ENCODE assay signal across 8 mouse cellular contexts in the genomic region with DNA sequence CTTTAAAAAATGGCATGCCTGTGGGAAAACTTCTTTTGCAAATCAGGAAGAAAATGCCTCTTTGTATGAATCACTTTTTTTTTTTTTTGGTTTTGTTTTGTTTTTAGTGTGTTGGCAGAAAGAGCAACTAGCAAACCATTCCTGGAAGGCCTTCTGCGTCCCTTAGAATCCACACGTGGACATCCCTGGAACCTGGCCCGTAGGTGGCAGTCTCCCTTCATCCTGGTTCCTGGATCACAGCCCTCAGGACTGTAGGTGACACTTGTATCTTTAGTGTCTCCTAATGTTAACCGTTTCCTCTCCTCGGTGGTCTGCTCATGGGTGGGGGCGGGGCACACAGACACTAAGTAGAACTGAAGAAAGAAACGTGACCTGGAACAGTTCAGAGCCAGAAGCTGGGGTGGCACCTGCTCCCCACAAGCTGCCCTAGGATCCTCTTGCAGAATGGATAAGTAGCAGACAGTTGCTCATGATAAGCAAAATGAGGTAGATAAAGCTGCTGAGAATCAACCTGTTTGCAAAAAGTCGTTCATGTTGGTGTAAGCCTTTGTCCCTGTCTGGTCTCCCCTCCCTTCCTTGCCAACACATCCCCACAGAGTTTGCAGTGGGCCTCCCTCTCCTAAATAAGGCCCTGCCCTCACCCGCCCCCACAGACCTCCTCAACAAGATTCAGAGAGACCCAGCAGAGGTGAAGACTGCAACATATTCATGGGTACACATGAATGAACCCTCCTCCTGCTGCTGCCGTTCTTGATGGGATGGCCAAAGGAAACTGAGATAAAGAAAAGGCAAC. TPM values are rescaled to one million over a fixed set of nuclear protein-coding genes. Genes with fewer than 3 reads are reported as not detected.
DNase-seq lines count a peak whose midpoint lies in the region; ATAC-seq and TF ChIP-seq lines count a peak whose summit lies in the region.

No protein-coding gene starts in this region.

- H3K9ac ChIP-seq in forebrain, embryonic 15.5 days (replicated peaks) = no peak overlapping the region

- peak; percentile 51; the same call in 1 of the 2 replicates for TF ChIP-seq CTCF in brain, embryonic 14.5 days (IDR thresholded peaks at IDR 0.05; ENCODE audit: borderline replicate concordance, extremely low read depth, insufficient read depth, insufficient read length)
- peak; percentile 89 for TF ChIP-seq CTCF in kidney, adult 2 months (conservative IDR thresholded peaks at IDR 0.05; ENCODE audit: insufficient read depth, insufficient read length, low read depth, low read length)

- intact Hi-C loops in left cerebral cortex, postnatal 4 days (cut with DNase I) = no loop called here

- no peak overlapping the region for H3K4me2 ChIP-seq in forebrain, embryonic 15.5 days (replicated peaks)

- no peaks in the 10 kb centered on the region for H3K9me3 ChIP-seq in forebrain, embryonic 15.5 days

- peaks cover 16% of the 10 kb centered on the region for H3K4me1 ChIP-seq in forebrain, embryonic 15.5 days
- H3K4me1 ChIP-seq in kidney, adult 2 months (ENCODE audit: control insufficient read depth, insufficient read depth, low read length) = peaks cover 13% of the 10 kb centered on the region; the same call in 1 of the 2 replicates

- H3K36me3 ChIP-seq in forebrain, embryonic 15.5 days = no peaks in the 10 kb centered on the region
- no peaks in the 10 kb centered on the region for H3K36me3 ChIP-seq in kidney, adult 2 months (ENCODE audit: control insufficient read depth, insufficient read depth, low read length)

- no peak overlapping the region for H3K27ac ChIP-seq in forebrain, embryonic 15.5 days (replicated peaks)
- no peak overlapping the region for H3K27ac ChIP-seq in kidney, adult 2 months (ENCODE audit: insufficient read depth, low read depth, low read length)

- 0 out of 2 replicates have a peak, but pooled peaks have one; percentile 42 for ATAC-seq in forebrain, embryonic 15.5 days (replicated peaks)
- no peak; the same call in 1 of the 2 replicates for ATAC-seq in erythroid progenitor cell, adult 5-6 weeks (replicated peaks; ENCODE audit: low FRiP score, poor library complexity, severe bottlenecking)

- 17% methylated on average over 10 of the region's 10 CpGs for WGBS in forebrain, embryonic 15.5 days
- WGBS in kidney, adult 2 months = 34% methylated on average over 10 of the region's 10 CpGs

- TF ChIP-seq POLR2A in brain, embryonic 14.5 days (IDR thresholded peaks at IDR 0.05; ENCODE audit: borderline replicate concordance, extremely low read depth, insufficient read depth, insufficient read length, poor library complexity, severe bottlenecking) = no peak
- no peak for TF ChIP-seq POLR2A in kidney, adult 2 months (IDR thresholded peaks at IDR 0.05; ENCODE audit: low read depth, low read length)

- H3K4me3 ChIP-seq in forebrain, embryonic 15.5 days = no peak overlapping the region
- no peak overlapping the region for H3K4me3 ChIP-seq in kidney, adult 2 months (ENCODE audit: insufficient read depth, low read depth, low read length)

- DNase-seq in left cerebral cortex, postnatal 4 days = peak; percentile 72
- no peak for DNase-seq in left cerebral cortex, adult 8-10 months (ENCODE audit: low spot score in 2 of 2)
- peak; percentile 66 for DNase-seq in brain, embryonic 14.5 days (ENCODE audit: low read depth)
- DNase-seq in kidney, adult 2 months = peak; percentile 82
- DNase-seq in lung, postnatal 10 days = peak; percentile 75
- DNase-seq in testis, postnatal 10 days (ENCODE audit: low spot score) = peak; percentile 77

- no peaks in the 10 kb centered on the region for H3K27me3 ChIP-seq in forebrain, embryonic 15.5 days
- no peaks in the 10 kb centered on the region for H3K27me3 ChIP-seq in kidney, adult 2 months (replicated peaks; ENCODE audit: control insufficient read depth, insufficient read depth, low read length)

RNA-seq across cellular contexts. Expression of a gene that starts 52.6 kb away (rescaled TPM):
- total RNA-seq in left cerebral cortex, postnatal 4 days (2021) = 10 to 100 TPM; 16.5 to 18.5 TPM
- total RNA-seq in left cerebral cortex, adult 8-10 months (2022) = 10 to 100 TPM; 10.5 to 15.0 (median 12.5) TPM
- 7.8 and 10.2 TPM in 2 replicates for polyA plus RNA-seq in brain, embryonic 14.5 days (2012; rRNA removed)
- 9.0 and 11.0 TPM in 2 replicates for polyA plus RNA-seq in forebrain, embryonic 15.5 days (2015; fragmentation: Nextera tagmentation; extraction: Ambion mirVana)
- 0.24 and 0.50 TPM in 2 replicates for polyA plus RNA-seq in kidney, adult 2 months (2012; rRNA removed)
- not detected in 2 replicates for total RNA-seq in erythroid progenitor cell, adult 5-6 weeks (2015; ENCODE audit: low replicate concordance)
- not detected in 2 replicates for total RNA-seq in erythroid progenitor cell, adult 5-6 weeks (2017; ENCODE audit: low replicate concordance)

Comparison
In these comparisons a context has a peak if more than half of its experiments do, and no peak if none do; other contexts are left out.
1. DNase-seq: peak in left cerebral cortex, postnatal 4 days (single experiment), brain, embryonic 14.5 days (single experiment), kidney, adult 2 months (single experiment), lung, postnatal 10 days (single experiment) and testis, postnatal 10 days (single experiment); none in left cerebral cortex, adult 8-10 months (0 of 2).
2. RNA of a gene that starts 52.6 kb away (total RNA-seq): 16.5 to 18.5 TPM in left cerebral cortex, postnatal 4 days and 10.5 to 15.0 TPM in left cerebral cortex, adult 8-10 months; not detected in erythroid progenitor cell, adult 5-6 weeks; every median in the first group is over 10 times any median in the second.